Mouse (Mus musculus) intestine, postnatal 0 days (tissue): ENCODE data around the gene Snx18. TPM values are rescaled to one million over a fixed set of nuclear protein-coding genes. Genes with fewer than 3 reads are reported as not detected.

Experiments used
- ATAC-seq: fragments of 200-750 bp; cut with Nextera tagmentation; 2 replicates; pipeline ENCODE4 v1.8.0; 2017; ENCODE audit warnings: mild to moderate bottlenecking, moderate TSS enrichment, moderate library complexity
- H3K27ac ChIP-seq: fragments of 300-500 bp; sonication (generic); 2 replicates; pipeline ENCODE4 v1.5.1; 2014; ENCODE audit warnings: mild to moderate bottlenecking, low read depth, low read length, moderate library complexity
- H3K27me3 ChIP-seq: fragments of 300-500 bp; sonication (generic); replicated peaks from 2 replicates; pipeline ENCODE4 v1.6.1; 2014; ENCODE audit warnings: low read length, mixed read lengths; ENCODE audit not compliant: control insufficient read depth, insufficient read depth
- H3K36me3 ChIP-seq: fragments of 300-500 bp; sonication (generic); 2 replicates; pipeline ENCODE4 v1.6.1; 2014; ENCODE audit warnings: mild to moderate bottlenecking, moderate library complexity; ENCODE audit not compliant: control insufficient read depth, insufficient read depth
- H3K4me1 ChIP-seq: fragments of 300-500 bp; sonication (generic); replicated peaks from 2 replicates; pipeline ENCODE4 v1.6.1; 2014; ENCODE audit warnings: antibody characterized with exemption, low read length, mixed read lengths; ENCODE audit not compliant: control insufficient read depth, insufficient read depth
- H3K4me2 ChIP-seq: fragments of 300-500 bp; sonication (generic); replicated peaks from 2 replicates; pipeline ENCODE4 v1.6.1; 2014; ENCODE audit warnings: low read depth, mild to moderate bottlenecking, moderate library complexity
- H3K4me3 ChIP-seq: fragments of 300-500 bp; sonication (generic); 2 replicates; pipeline ENCODE4 v1.5.1; 2014; ENCODE audit warnings: low read depth, low read length
- H3K9ac ChIP-seq: fragments of 300-500 bp; sonication (generic); 2 replicates; pipeline ENCODE4 v1.6.1; 2014; ENCODE audit warnings: mild to moderate bottlenecking, low read depth, low read length
- H3K9me3 ChIP-seq: fragments of 300-500 bp; sonication (generic); 2 replicates; pipeline ENCODE4 v1.6.1; 2016; ENCODE audit warnings: mixed run types; ENCODE audit not compliant: control insufficient read depth
- CTCF ChIP-seq: sonication (generic); IDR thresholded peaks from 2 replicates; pipeline ENCODE4 v1.5.1; 2016; ENCODE audit warnings: low read depth, mild to moderate bottlenecking, control low read depth, antibody characterized with exemption, moderate library complexity
- WGBS: fragments of 180-500 bp; shearing (Covaris S2); extraction: QIAGEN DNeasy Blood & Tissue Kit; methylation state at CpG from one replicate; pipeline ENCODE4 v1.1.7; 2014; 5-methylcytosine and 5-hydroxymethylcytosine counted together
- polyA plus RNA-seq: library from polyadenylated mRNA; unstranded; fragments of >200 nt; fragmentation: Nextera tagmentation; extraction: Ambion mirVana; gene quantifications from 2 replicates; pipeline ENCODE4 v1.2.1, GENCODE M21; 2015

Snx18 gene
- polyA plus RNA-seq, 1 experiment from 2014 or later, result 13.2 TPM

- H3K4me3 ChIP-seq, result no peak overlapping the region
- H3K9me3 ChIP-seq, result no peaks in the 10 kb centered on the region
- no peaks in the 10 kb centered on the region for H3K36me3 ChIP-seq
- no peaks in the 10 kb centered on the region for H3K4me1 ChIP-seq
- H3K9ac ChIP-seq, result no peak overlapping the region
- no peak for TF ChIP-seq CTCF
- WGBS, result 91% methylated on average over 4 of the region's 4 CpGs
- no peak overlapping the region for H3K27ac ChIP-seq
- ATAC-seq, result no peak
- no peaks in the 10 kb centered on the region for H3K27me3 ChIP-seq
- H3K4me2 ChIP-seq, result no peak overlapping the region
Measured at GRCm38 (mm10) chr13:113656639-113657038, 38.3 kb upstream of the Snx18 start.

GRCm38 (mm10) chr13:113655511-113655910 lies 37.1 kb upstream of the Snx18 start:
- Histone ChIP-seq H3K9ac (no peak overlapping the region), H3K27ac (no peak overlapping the region), H3K36me3 (no peaks in the 10 kb centered on the region), H3K4me1 (no peaks in the 10 kb centered on the region), H3K27me3 (no peaks in the 10 kb centered on the region), H3K9me3 (no peaks in the 10 kb centered on the region), H3K4me3 (no peak overlapping the region), H3K4me2 (no peak overlapping the region)
- ATAC-seq, result no peak
- no peak for TF ChIP-seq CTCF
- WGBS, result 93% methylated on average over 4 of the region's 4 CpGs

GRCm38 (mm10) chr13:113640944-113641597 lies 22.7 kb upstream of the Snx18 start:
- H3K27me3 ChIP-seq, result no peaks in the 10 kb centered on the region
- ATAC-seq, result no peak
- H3K27ac ChIP-seq, result no peak overlapping the region
- WGBS, result 76% methylated on average over 11 of the region's 11 CpGs
- no peaks in the 10 kb centered on the region for H3K9me3 ChIP-seq
- no peak overlapping the region for H3K4me2 ChIP-seq
- H3K36me3 ChIP-seq, result no peaks in the 10 kb centered on the region
- peak; percentile 60 for TF ChIP-seq CTCF
- H3K9ac ChIP-seq, result no peak overlapping the region
- no peak overlapping the region for H3K4me3 ChIP-seq
- H3K4me1 ChIP-seq, result no peaks in the 10 kb centered on the region

GRCm38 (mm10) chr13:113638914-113639313 lies 20.6 kb upstream of the Snx18 start:
- Histone ChIP-seq H3K4me2 (no peak overlapping the region), H3K27ac (no peak overlapping the region), H3K27me3 (no peaks in the 10 kb centered on the region), H3K36me3 (no peaks in the 10 kb centered on the region), H3K9ac (no peak overlapping the region), H3K4me1 (no peaks in the 10 kb centered on the region), H3K9me3 (no peaks in the 10 kb centered on the region), H3K4me3 (no peak overlapping the region)
- TF ChIP-seq CTCF, result peak; percentile 71
- WGBS, result 31% methylated on average over 7 of the region's 7 CpGs
- ATAC-seq, result no peak

GRCm38 (mm10) chr13:113635799-113636222 lies 17.4 kb upstream of the Snx18 start:
- H3K4me3 ChIP-seq, result no peak overlapping the region
- H3K27me3 ChIP-seq, result no peaks in the 10 kb centered on the region
- H3K9me3 ChIP-seq, result no peaks in the 10 kb centered on the region
- H3K4me2 ChIP-seq, result no peak overlapping the region
- H3K27ac ChIP-seq, result no peak overlapping the region
- H3K4me1 ChIP-seq, result no peaks in the 10 kb centered on the region
- ATAC-seq, result no peak
- H3K9ac ChIP-seq, result no peak overlapping the region
- no peaks in the 10 kb centered on the region for H3K36me3 ChIP-seq
- WGBS, result 73% methylated on average over 17 of the region's 17 CpGs
- TF ChIP-seq CTCF, result no peak

- Histone ChIP-seq H3K36me3 (no peaks in the 10 kb centered on the region), H3K9ac (no peak overlapping the region), H3K4me1 (no peaks in the 10 kb centered on the region), H3K4me2 (no peak overlapping the region), H3K27me3 (no peaks in the 10 kb centered on the region), H3K9me3 (no peaks in the 10 kb centered on the region), H3K27ac (no peak overlapping the region), H3K4me3 (no peak overlapping the region)
- TF ChIP-seq CTCF, result no peak
- ATAC-seq, result no peak
- WGBS, result 61% methylated on average over 15 of the region's 15 CpGs
Measured at GRCm38 (mm10) chr13:113634732-113635481, 16.5 kb upstream of the Snx18 start.
